Mouse (Mus musculus): ENCODE data around the gene Thra.
A peak's percentile ranks its signal among the peaks of the same experiment; 100 is the strongest.

Gene Thra

DNA sequence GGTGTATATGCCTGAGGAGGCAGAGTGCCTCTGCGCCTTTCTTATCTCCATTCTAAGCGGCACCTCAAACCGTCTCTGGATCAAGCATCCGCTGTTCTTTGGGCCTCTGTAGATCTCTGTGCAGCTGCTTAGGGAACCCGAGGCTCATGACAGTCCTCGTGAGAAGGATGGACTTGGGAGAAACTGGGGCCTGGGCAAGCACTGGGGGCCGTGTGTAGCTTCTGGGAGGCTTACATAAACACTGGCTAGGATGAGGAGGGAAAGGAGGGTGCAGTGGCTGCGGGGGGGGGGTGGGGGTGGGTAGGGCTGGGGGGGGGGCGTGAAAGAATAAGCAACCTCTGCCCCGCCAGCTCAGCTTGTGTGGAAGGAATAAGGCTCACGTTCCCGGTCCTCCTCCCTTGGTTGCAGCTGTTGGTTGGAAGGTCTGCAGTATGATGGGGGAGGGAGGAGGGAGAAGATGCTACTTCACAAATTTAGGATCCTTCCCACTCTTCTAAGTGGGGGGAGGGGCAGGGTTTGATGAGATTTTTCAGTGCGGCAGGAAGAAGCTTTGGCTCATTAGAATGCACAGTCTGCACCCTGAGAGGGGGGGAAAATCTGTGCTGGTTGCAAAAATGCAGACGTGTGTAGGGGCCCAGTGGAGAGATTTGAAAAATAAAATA, 41.5 kb downstream of the Thra start:
- peak; percentile 45 to 55 for DNase-seq

DNA sequence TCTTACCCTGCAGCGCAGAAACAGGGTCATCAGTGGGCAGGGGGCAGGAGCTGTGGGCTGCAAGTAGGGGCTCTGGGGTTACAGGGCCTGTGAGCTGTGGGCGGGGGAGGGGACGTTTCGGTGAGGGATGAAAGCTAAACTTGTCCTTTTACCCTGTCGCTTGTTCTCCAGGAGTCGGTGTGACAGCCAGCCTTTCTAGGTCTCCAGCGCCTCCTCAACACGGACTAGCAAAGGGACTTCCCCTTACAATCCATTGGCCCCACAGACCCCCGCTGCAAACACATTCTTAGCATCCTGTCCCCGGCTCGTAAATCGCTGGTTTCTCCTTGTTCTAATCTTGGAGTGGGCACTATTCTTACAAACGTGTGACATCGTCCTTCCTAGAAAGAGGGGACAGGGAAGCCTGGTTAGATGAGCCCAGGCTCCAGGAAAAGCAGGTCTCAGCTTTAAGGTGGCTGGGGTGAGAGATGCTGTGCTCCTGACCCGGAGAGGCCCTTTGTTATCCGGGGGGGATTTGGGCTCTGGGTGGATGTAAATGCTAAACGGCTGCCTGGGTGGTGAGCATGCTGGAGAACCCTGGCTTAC, 42.3 kb downstream of the Thra start:
- peak in 1 of 2 experiments; percentile 46 for DNase-seq

DNA sequence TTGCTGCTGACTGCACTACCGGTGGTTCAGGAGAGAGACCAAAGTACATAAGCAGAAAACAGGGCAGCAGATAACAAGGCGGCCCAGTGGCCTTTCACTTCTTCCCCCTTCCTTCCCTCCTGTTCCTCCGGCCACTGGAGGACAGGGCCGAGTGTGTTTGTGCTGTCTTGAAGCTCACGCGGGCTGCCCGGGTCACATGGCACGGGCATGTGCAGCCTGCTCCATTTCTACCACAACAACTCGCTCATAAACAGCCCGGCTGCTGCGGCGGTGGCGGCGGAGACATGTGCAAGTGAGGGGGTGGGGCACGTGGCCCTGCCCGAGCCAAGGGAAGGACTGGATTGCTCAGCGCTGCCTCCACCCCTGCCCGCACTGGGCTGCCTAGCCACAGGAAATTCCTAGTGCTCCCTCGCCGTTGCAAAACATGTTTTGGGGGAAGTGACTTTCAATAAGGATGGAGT, 42.8 kb downstream of the Thra start:
- peak; percentile 96 to 97 for DNase-seq

DNA sequence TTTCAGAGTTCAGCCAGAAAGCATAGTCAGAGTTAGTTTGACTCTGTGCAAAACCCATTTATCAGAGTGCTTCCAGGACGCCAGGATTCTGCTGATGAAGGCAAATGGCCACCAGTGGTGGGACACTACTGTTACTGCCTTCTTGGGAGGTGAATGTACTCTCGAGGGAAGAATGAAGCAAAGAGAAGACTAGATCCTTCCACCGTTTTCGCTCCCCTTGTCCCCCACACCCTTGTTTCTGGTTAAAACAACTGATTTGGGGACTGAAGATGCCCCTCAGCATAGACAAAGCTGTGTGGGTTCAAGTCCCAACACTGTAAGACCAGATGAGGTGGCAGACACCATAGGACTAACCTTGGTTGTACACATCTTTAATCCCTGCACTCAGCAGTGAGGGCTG, 43.7 kb downstream of the Thra start:
- peak in 1 of 2 experiments; percentile 31 for DNase-seq

DNA sequence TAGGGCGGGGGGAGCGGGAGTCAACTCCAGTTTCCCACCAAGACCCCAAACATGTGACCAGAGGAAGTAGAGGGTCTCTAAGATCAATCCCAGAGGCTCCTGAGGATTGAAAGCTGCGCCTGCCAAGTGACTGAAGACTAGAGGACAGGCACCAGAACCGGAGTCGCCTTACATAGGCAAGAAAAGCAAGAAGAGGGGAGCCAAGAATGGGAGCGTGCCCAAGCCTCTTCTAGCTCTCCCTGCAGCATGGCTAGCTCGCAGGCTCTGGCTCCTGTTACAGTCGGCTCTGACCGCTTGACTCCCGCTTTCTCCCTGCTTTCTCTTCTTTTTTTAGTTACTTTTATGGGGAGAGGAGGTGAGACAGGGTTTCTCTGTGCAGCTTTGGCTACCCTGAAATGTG, 44.8 kb downstream of the Thra start:
- peak; percentile 29 to 47 for DNase-seq

DNA sequence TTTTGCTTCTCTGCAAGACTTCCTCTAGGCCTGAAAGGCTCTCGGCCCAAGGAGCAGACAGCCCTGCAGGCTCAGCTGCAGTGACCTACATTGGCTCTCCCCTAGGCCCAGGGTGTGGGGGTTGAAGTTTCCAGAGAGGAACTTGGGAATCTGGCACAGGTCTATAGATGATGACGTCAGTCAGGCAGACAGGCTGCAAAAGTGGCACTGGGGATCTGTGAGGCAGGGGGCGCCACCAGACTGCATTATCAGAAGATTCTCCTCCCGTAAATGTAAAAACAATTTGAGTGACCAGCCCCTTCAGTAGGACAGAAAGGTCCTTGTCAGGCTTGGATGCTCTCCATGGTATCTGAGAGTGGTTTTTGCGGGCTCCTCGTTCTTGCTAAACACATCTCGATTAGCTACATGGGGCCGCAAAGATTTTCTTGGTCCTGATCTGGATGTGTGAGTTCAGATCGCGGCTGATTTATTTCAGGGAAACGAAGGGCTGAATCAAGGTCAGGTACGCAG, 45.4 kb downstream of the Thra start:
- DNase-seq, result peak; percentile 82

DNA sequence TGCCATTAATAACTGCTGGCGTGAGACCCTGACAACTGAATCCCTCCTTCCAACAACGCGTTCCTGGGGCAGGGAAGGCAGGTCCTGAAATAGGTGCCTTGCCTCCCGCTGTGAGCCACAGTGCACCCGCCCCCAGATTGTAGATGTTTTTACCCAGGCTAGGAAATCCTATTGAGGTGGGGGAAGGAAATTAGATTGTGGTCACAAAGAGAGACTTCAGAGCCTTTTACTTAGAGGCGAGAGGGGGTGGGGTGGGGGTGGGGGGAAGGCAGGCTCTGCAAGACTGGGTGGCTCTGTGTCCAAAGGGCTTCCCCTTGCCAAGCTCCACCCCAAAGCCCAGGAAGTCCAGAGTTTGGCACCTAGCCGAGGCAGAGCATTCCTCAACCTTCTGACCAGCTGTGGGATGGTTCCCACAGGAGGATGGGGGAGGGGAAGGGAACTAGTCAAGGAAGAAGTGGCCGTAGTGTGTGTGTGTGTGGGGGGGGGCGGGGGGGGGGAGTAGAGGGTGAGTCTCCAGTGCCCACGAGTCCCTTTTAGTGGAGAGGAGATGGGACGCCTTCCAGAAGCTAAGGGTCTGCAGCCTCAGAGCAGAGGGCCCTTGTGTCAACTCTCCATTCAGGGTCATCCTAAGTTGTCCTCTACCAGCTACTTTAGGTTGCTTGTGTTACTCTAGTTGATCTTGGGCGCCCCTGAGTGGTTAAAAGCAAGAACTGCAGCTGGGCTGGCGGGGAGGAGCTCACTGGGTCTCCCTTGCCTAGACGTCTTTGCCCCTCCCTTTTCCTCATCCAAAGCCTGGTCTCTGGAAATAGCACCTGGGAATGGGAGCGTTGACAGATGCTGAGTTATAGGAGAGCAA, 46.1 kb downstream of the Thra start:
- DNase-seq, result peak; percentile 95 to 97

DNA sequence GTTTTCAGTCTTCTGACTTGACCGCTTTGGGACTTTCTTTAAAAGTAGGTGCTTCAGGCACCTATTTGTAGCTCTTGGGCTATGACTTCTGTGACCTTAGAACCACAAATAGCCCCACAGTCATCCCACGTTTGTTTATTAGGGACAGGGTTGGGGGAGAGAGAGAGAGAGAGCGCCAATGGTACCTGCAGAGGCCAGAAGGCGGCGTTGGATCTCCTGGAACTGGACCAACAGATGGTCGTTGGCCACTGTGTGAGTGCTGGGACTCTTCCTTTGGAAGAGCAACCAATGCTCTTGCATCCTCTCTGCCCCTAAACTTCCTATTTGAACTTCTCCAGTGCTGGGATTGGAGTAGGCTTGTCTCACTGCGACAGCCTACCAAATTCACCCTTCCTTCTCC, 46.8 kb downstream of the Thra start:
- DNase-seq, result peak in 1 of 2 experiments; percentile 36

DNA sequence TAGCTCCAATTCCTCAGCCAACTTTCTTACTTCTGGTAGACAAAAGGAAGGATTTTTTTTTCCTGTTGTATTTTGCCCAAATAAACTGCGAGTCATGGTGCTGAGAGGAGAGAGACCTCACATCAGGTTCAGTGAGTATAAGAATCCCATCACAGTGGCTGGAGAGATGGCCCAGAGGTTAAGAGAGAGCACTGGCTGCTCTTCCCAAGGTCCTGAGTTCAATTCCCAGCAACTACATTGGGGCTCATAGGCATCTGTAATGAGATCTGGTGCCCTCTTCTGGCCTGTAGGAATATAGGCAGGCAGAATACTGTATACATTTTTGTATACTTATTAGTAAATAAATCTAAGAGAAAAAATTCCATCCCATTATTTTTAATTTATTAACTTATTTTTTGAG, 47.3 kb downstream of the Thra start:
- peak in 1 of 2 experiments; percentile 28 for DNase-seq

DNA sequence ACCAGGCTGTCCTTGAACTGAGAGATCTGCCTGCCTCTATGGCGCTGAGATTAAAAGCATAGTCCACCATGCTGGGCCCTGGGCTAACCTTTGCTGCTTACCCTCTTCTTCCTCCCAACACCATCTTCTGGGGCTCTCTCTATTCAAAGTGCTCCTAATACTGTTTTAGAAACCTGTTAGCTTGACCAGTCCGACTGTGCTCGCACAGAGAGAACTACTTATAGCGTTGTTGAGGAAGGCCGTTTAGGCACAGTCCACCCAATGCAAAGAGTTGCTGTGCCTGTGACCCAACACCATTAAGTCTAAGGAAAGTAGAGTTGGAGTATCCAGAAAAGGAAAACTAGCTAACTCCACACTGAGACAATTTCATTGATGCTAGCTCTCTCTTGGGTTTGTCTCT, 47.7 kb downstream of the Thra start:
- peak in 1 of 2 experiments; percentile 23 for DNase-seq

DNA sequence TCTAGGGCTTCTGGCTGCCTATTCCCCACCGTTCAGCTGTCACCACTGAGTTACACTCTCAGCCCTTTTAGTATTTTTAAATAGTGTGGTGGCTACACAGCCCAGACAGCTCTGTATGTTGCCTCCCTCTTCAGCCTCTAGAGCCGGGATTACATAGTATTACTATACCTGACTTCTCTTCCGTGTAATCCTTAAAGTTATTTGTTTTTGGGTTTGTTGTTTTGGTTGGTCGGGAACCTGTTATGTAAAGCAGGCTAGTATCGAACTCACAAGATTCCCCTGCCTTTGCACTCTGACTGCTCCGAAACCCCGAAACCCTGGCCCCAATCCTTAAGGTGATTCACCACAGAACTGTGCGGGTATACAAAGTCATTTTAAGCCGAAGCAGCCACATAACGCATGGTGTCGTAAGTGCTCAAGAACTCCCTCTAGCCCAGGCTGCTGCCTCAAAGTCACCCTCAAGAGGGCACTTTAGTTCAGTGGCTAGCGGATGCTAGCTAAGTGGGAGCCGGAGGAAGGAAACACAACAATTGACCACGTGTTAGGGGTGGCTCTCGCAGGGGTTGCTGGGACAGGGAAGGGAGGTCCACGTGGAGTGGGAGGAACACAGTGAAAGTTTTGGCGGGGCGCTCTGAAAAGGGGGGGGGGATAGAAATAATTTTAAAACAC, 48.2 kb downstream of the Thra start:
- peak; percentile 85 to 95 for DNase-seq

DNA sequence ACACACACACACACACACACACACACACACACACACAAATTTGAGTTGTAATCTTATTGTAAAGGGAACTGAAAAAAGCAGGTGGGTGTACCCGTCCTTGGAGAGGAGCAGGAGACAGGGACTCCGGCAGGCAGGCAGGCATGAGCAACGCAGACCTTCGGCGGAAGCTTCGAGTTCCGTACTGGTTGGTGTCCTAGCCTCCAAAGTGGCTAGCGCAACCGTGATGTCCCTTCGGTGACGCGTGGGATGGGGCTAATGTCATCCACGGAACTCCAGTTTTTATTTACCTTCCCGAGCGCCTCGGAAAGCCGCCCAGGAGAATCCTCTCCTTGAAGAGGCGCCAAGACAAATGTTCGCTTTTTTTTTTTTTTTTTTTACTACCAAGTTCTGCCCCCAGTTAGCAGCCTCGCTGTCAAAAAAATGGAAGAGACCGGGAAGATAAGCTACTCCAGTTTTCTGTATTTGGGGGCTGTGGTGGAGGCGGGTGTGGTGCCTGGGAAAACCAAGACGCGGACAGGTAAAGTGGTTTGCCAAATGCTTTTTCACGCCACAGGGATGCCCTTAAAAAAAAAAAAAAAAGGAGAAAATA, 48.9 kb downstream of the Thra start:
- no peak for DNase-seq

DNA sequence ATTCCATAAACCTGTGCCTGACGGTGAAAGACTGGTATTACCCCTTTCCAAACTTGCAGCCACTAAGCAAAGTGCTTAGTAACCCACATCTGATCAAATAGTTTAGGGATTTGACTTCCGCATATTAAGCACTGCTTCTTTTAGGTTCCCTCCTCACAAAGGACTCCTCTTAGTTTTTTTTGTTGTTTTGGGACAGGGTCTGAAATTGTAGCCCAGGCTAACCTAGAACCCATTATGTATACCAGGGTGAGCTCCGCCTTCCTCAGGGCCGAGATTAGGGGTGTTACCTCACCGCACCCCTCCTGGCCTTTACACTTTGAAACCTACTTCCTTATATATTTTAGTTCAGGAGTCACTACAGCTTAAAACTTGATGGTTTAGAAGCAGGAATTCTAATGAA, 49.4 kb downstream of the Thra start:
- DNase-seq, result no peak

DNA sequence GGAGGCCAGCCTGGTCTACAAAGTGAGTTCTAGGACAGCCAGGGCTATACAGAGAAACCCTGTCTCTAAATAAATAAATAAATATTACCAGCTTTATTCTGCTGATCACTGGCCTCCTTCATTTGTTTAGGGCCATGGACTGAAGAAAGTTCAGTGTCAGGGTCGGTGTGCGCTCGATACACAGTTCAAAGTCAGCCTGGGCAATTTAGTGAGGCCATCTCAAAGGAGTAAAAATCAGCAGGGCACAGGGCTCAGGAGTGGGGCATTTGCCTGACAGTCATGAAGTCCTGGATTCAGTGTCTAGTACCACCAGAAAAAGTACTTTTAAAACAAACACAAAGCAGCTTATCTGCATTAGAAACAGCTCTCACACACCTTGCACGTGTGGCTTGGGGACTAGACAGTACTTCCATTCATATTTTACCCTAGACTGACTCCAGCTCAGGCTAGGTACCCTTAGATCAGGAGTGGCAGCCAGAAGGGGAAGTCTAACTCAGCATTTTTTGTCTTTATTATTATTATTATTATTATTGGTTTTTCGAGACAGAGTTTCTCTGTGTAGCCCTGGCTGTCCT, 50.3 kb downstream of the Thra start:
- no peak for DNase-seq

DNA sequence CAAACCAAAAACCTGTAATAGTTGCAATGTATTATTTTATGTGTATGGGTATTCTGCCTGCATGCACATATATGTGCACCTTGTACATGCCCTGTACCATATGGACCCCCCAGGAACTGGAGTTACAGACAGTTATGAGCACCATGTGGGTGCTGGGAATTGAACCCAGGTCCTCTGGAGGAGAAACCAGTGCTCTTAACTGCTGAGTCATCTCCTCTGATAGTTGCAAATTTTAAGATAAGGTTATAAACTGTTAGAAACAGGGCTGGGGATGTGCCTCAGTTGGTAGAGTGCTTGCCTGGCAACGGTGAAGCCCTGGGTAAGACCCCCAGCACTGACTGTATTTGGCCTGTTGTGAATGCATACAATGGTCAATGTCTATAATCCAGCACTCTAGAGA, 51.0 kb downstream of the Thra start:
- DNase-seq, result no peak

DNA sequence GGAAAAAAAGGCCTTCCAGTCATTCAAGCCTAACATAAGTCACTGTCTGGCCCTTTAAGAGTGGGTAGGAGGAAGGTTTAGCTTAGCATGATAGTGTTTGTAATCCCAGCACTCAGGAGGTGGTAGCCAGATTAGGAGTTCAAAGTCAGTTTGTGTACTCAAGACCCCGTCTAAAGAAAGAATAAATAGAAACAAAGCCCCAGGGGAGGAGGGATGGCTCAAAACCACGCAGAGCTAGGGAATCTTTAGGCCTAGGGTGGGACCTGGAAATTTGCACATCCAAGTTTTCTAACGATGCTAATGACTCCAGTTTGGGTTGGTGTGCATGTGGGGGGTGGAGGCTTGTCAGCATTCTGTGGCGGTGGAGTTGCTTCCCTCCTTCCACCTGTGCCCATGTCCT, 51.6 kb downstream of the Thra start:
- no peak for DNase-seq

DNA sequence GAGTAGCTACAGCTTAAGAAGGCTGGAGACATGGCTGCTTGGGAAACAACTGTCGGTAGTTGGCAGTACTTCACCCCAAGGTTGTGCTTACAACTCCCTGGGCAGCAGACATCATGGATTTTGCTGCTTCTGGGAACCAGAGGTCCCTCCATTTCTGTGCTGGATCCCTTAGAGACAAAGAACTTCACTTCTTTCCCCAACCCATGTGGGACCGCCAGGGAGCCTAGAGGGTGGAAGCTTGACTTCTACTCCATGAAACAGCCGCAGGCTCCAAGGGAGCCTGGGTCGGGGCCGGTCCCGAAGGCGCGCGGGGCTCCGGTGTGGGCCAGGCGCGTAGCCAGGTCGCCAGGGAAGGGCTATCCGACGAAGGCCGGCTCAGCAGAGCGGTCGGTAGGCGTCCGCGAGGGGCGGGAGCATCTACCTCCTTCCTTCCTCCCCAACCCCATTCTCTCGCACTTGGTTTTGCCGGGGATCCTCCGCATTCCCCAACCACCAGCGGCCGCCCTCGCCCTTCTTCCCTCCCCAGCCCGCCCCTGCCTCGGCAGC, 54.1 kb downstream of the Thra start:
- peak; percentile 81 to 83 for DNase-seq

DNA sequence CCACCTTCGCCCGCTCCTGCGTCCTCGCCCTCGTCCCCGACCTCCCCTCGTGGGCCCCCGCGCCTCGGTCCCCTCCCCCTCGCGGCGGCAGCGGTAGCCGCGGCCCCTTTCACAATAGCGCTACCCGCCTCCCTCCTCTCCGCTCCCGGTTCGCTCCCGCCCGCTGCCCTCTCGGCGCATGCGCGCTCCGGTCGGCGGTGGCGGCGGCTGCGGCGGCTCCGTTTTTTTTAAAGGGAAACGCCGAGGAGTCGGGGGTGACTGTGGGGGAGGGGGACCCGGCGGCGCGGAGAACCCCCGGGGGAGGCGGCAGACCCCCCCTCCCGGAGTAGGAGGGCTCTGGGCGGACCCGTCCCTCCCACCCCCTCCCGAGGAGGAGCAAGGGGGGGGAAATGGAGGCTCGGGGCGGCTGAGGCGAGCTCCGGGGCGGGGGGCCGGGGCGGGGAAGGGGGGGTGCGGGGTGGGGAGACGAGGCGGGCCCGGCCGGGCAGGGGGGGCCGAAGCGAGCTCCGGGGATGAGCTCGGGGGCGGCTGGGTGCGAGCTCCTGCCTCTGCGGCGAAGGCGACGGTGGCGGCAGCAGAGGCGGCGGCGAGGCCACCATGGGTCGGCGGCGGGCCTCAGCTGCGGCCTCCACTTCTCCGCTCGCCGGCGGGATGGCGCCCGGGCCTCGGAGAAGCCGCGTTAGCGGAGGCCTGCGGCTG, 54.7 kb downstream of the Thra start, which contains the start of gene Msl1:
Msl1 (plus strand) TSS at position 502 of the 699 bp plus-strand sequence.
- peak; percentile 88 to 94 for DNase-seq

DNA sequence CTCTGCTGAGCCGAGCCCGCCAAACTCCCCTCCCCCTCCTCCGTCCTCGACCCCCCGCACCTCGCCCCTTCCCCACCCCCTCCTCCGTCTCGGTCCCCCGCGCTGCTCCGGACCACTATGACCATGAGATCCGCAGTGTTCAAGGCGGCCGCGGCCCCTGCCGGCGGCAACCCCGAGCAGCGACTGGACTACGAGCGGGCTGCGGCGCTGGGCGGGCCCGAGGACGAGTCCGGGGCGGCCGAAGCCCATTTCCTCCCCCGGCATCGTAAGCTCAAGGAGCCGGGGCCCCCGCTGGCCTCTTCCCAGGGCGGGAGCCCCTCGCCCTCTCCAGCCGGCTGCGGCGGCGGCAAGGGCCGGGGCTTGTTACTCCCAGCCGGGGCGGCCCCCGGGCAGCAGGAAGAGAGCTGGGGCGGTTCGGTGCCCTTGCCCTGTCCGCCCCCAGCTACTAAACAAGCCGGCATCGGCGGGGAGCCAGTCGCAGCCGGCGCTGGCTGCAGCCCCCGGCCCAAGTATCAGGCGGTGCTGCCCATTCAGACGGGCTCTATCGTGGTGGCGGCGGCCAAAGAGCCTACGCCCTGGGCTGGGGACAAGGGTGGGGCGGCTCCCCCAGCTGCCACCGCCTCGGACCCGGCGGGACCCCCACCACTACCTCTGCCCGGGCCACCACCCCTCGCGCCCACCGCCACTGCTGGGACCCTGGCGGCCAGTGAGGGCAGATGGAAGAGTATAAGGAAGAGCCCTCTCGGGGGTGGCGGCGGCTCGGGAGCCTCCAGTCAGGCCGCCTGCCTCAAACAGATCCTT, 55.5 kb downstream of the Thra start:
- peak; percentile 44 to 72 for DNase-seq

DNA sequence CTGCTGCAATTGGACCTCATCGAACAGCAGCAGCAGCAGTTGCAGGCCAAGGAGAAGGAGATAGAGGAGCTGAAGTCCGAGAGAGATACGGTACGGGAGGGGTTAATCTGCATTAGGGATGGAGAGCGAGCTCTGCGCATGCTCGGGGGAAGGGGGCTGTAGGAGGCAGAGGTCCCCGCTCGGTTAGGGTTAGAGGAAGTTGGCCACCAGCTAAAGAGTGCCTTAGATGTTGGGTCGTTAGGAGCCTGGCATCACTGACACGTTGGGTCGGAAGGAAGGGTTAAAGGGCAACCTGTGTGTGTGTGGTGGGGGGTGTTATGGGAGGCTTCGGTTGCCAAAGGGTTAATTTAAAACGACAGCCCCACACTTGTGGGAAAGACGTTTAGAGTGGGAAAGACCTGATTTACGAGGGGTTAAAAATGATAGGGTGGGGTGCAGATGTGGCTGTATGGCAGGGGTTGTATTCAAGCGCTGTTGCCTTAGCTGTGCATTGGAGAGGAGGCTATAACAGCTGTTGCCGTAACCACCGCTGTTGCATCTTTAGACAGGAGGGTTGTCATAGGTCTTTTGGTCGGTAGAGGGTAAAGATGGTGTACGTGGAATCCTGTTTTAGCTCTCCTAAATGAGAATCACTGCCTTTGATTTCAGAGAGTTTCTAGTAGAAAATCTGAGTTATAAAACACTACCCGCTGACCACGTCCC, 56.2 kb downstream of the Thra start:
- peak; percentile 71 to 79 for DNase-seq
